Mouse (Mus musculus) liver, embryonic 14.5 days (tissue): ENCODE results near the gene Gzmm. TPM values are rescaled to one million over a fixed set of nuclear protein-coding genes. Genes with fewer than 3 reads are reported as not detected.

Source experiments
- ATAC-seq: fragments of 200-750 bp; cut with Nextera tagmentation; 2 replicates; pipeline ENCODE4 v1.8.0; 2017; ENCODE audit warnings: moderate number of reproducible peaks, mild to moderate bottlenecking, moderate library complexity; ENCODE audit not compliant: insufficient read depth
- DNase-seq, 3 experiments: peaks; one replicate each; pipeline ENCODE4 v3.0.0-alpha.2; 2012 to 2013; ENCODE audit warnings: low read depth in 3 of 3, low spot score in 3 of 3
- H3K27ac ChIP-seq: fragments of 300-500 bp; sonication (generic); 2 replicates; pipeline ENCODE4 v1.5.1; 2014; ENCODE audit warnings: moderate library complexity, mild to moderate bottlenecking, control low read depth, inconsistent platforms
- H3K27me3 ChIP-seq: fragments of 300-500 bp; sonication (generic); 2 replicates; pipeline ENCODE4 v1.6.1; 2014; ENCODE audit warnings: mild to moderate bottlenecking, low read length, moderate library complexity; ENCODE audit not compliant: control insufficient read depth, insufficient read depth
- H3K36me3 ChIP-seq: fragments of 300-500 bp; sonication (generic); replicated peaks from 2 replicates; pipeline ENCODE4 v1.6.1; 2014; ENCODE audit warnings: low read depth; ENCODE audit not compliant: control insufficient read depth, insufficient read depth
- H3K4me1 ChIP-seq, 2 experiments: fragments of 200-500 bp in 1 of 2; fragments of 300-500 bp in 1 of 2; sonication (generic) in 1 of 2; replicated peaks; 2 replicates each; pipeline ENCODE4 v1.6.1; 2012 to 2014; ENCODE audit warnings: antibody characterized with exemption in 1 of 2, inconsistent platforms in 1 of 2, low read length in 1 of 2; ENCODE audit not compliant: control insufficient read depth in 2 of 2, insufficient read depth in 2 of 2
- H3K4me2 ChIP-seq: fragments of 300-500 bp; sonication (generic); 2 replicates; pipeline ENCODE4 v1.6.1; 2014; ENCODE audit warnings: low read depth, mild to moderate bottlenecking, control low read depth, moderate library complexity
- H3K4me3 ChIP-seq, 2 experiments: fragments of 200-500 bp in 1 of 2; fragments of 300-500 bp in 1 of 2; sonication (generic) in 1 of 2; 2 replicates each; pipeline ENCODE4 v1.5.1; 2012 to 2014; ENCODE audit warnings: low read depth in 2 of 2, low read length in 2 of 2, mild to moderate bottlenecking in 2 of 2, control low read depth in 1 of 2, inconsistent platforms in 1 of 2, moderate library complexity in 1 of 2; ENCODE audit not compliant: insufficient read depth in 1 of 2
- H3K9ac ChIP-seq: fragments of 300-500 bp; sonication (generic); replicated peaks from 2 replicates; pipeline ENCODE4 v1.6.1; 2014; ENCODE audit warnings: mild to moderate bottlenecking, control low read depth, moderate library complexity
- H3K9me3 ChIP-seq: fragments of 300-500 bp; sonication (generic); 2 replicates; pipeline ENCODE4 v1.6.1; 2016; ENCODE audit warnings: low read length, mixed read lengths; ENCODE audit not compliant: control insufficient read depth
- CTCF ChIP-seq: IDR thresholded peaks from 2 replicates; pipeline ENCODE4 v1.5.1; 2016; ENCODE audit warnings: antibody characterized with exemption, low read depth, control low read depth
- EP300 ChIP-seq: IDR thresholded peaks from 2 replicates; pipeline ENCODE4 v1.6.1; 2016; ENCODE audit warnings: antibody characterized with exemption, low read depth
- WGBS: fragments of 180-500 bp; shearing (Covaris S2); extraction: QIAGEN DNeasy Blood & Tissue Kit; methylation state at CpG from one replicate; pipeline ENCODE4 v1.1.7; 2014; ENCODE audit not compliant: insufficient replicate concordance; 5-methylcytosine and 5-hydroxymethylcytosine counted together
- polyA plus RNA-seq, 2 experiments: library from polyadenylated mRNA; depleted of rRNA in 1 of 2; stranded (reverse) in 1 of 2; unstranded in 1 of 2; fragments of >200 nt; fragmentation: Nextera tagmentation in 1 of 2; extraction: Ambion mirVana in 1 of 2; gene quantifications; 2 replicates each; pipeline versions ENCODE4 v1.2.1 to v1.2.3; 2012 to 2014

Gene Gzmm
- polyA plus RNA-seq, 2 experiments: 0.13 TPM; not detected in 1

DNA sequence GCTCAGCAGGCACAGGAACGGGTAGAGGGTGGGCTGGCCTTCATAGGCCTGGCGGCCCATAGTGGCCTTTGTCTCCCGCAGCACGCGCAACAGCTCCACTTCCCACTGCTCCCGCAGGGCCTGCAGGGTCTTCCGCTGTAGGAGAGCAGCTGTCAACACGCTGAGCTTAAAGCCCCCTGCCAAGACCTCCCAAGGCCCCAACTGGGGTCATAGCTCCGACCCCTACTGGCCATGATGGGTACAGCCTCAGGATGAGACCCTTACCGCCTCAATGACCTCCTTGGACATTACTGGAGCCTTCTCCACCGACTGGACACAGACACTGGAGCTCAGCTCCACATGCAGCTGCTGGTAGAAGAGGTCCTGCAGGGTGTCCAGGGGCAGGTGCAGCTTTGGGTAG is 52.0 kb downstream of the Gzmm start:
- no peak overlapping the region for H3K4me3 ChIP-seq
- H3K27me3 ChIP-seq: no peaks in the 10 kb centered on the region
- WGBS: 77% methylated on average over 11 of the region's 11 CpGs
- no peak overlapping the region for H3K9ac ChIP-seq
- ATAC-seq (no peak), DNase-seq (no peak)
- no peak overlapping the region for H3K4me2 ChIP-seq
- H3K27ac ChIP-seq: no peak overlapping the region
- peaks cover 5% of the 10 kb centered on the region in 2 experiments; a peak in 3 of 4 replicates for H3K4me1 ChIP-seq
- no peaks in the 10 kb centered on the region for H3K9me3 ChIP-seq
- peaks cover 14% of the 10 kb centered on the region for H3K36me3 ChIP-seq
- no peak for TF ChIP-seq EP300
- peak; percentile 51 for TF ChIP-seq CTCF

DNA sequence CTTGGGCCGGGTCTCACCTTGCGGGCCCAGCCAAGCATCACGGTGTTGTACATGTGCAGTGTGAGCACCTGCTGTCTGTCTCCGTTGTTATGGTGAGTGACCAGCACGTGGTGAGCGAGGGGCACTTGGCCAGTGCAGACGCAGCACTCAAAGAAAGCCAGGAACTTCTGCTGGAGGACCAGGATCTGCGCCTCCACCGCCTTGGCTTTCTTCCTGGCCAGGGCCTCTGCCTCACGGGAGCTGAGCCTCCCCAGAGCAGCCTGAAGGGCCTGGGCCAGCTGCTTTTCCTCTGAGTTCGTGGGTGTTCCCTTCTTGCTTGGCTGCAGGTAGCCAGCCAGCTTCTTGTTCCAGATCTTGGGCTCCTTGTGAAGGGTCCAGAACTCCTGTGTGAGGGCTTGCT is 54.3 kb downstream of the Gzmm start:
- no peak overlapping the region for H3K4me2 ChIP-seq
- H3K9me3 ChIP-seq: no peaks in the 10 kb centered on the region
- no peak for DNase-seq
- no peak for ATAC-seq
- H3K4me1 ChIP-seq: peaks cover 11 to 12% of the 10 kb centered on the region in 2 experiments
- peaks cover 14% of the 10 kb centered on the region for H3K36me3 ChIP-seq
- TF ChIP-seq EP300 (no peak), CTCF (no peak)
- no peak overlapping the region for H3K27ac ChIP-seq
- H3K27me3 ChIP-seq: no peaks in the 10 kb centered on the region
- WGBS: 80% methylated on average over 11 of the region's 11 CpGs
- no peak overlapping the region for H3K9ac ChIP-seq
- H3K4me3 ChIP-seq: no peak overlapping the region

DNA sequence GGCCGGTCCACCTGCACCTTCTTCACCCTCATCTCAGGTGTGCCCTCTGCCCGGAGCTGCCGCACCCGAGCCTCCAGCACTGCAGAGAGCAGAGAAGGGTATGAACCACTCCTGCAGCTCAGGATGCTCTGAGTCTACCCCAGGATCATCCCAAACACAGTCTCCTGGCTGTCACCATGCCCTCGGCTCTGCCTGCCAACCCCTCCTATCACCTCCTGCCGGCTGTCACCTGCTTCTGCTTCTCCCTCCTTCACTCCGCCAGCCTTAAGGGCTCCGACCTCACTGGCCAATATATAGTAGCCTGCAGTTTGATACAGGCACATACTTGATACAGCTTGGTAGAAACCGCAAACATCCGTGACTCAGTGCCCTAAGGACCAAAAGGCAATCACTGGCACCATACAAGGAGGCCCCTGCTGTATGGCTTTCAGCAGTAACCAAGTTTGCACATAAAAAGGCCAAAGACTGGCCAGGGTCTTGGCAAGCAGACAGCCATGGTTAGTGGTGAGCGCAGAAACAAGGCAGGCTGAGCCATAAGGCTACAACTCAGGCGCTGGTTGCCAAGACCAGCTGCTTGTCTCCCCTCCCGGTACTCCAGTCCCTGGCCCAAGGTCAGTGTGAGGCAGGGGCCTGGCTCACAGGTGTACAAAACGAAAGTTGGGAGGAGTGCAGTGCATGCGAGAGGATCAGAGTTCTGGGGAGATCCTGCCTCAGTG is 55.0 kb downstream of the Gzmm start:
- WGBS: 86% methylated on average over 15 of the region's 15 CpGs
- DNase-seq (no peak), ATAC-seq (no peak)
- Histone ChIP-seq H3K27me3 (no peaks in the 10 kb centered on the region), H3K4me2 (no peak overlapping the region), H3K36me3 (peaks cover 14% of the 10 kb centered on the region), H3K27ac (no peak overlapping the region), H3K4me3 (no peak overlapping the region), H3K9me3 (no peaks in the 10 kb centered on the region), H3K4me1 (peaks cover 11 to 12% of the 10 kb centered on the region in 2 experiments), H3K9ac (no peak overlapping the region)
- no peak for TF ChIP-seq CTCF
- no peak for TF ChIP-seq EP300

Other genes starting within 250 kb of the Gzmm start
- not detected in 2 replicates for gene Vmn2r83, start 220.3 kb upstream of the Gzmm start, polyA plus RNA-seq (2012; rRNA removed)
- gene Vmn2r83, start 220.3 kb upstream of the Gzmm start, polyA plus RNA-seq (2014; fragmentation: Nextera tagmentation; extraction: Ambion mirVana): not detected in 2 replicates
- gene Plpp2, start 155.2 kb upstream of the Gzmm start, polyA plus RNA-seq (2012; rRNA removed): 10.0 and 11.3 TPM in 2 replicates
- 19.0 and 20.7 TPM in 2 replicates for gene Plpp2, start 155.2 kb upstream of the Gzmm start, polyA plus RNA-seq (2014; fragmentation: Nextera tagmentation; extraction: Ambion mirVana)
- gene Mier2, start 133.8 kb upstream of the Gzmm start, polyA plus RNA-seq (2012; rRNA removed): 16.4 and 19.6 TPM in 2 replicates
- gene Mier2, start 133.8 kb upstream of the Gzmm start, polyA plus RNA-seq (2014; fragmentation: Nextera tagmentation; extraction: Ambion mirVana): 5.2 and 7.6 TPM in 2 replicates
- not detected in 2 replicates for gene Theg, start 101.7 kb upstream of the Gzmm start, polyA plus RNA-seq (2012; rRNA removed)
- not detected in 2 replicates for gene Theg, start 101.7 kb upstream of the Gzmm start, polyA plus RNA-seq (2014; fragmentation: Nextera tagmentation; extraction: Ambion mirVana)
- 0.01 and 0.03 TPM in 2 replicates for gene C2cd4c, start 75.0 kb upstream of the Gzmm start, polyA plus RNA-seq (2012; rRNA removed)
- not detected in 2 replicates for gene C2cd4c, start 75.0 kb upstream of the Gzmm start, polyA plus RNA-seq (2014; fragmentation: Nextera tagmentation; extraction: Ambion mirVana)
- 0.17 TPM in 2 replicates for gene Shc2, start 51.1 kb upstream of the Gzmm start, polyA plus RNA-seq (2012; rRNA removed)
- 0.05 TPM in 1 of 2 replicates, not detected in the other for gene Shc2, start 51.1 kb upstream of the Gzmm start, polyA plus RNA-seq (2014; fragmentation: Nextera tagmentation; extraction: Ambion mirVana)
- not detected in 2 replicates for gene Odf3l2, start 43.3 kb upstream of the Gzmm start, polyA plus RNA-seq (2012; rRNA removed)
- not detected in 2 replicates for gene Odf3l2, start 43.3 kb upstream of the Gzmm start, polyA plus RNA-seq (2014; fragmentation: Nextera tagmentation; extraction: Ambion mirVana)
- gene Madcam1, start 24.5 kb upstream of the Gzmm start, polyA plus RNA-seq (2012; rRNA removed): 0.05 and 0.10 TPM in 2 replicates
- 0.20 and 0.45 TPM in 2 replicates for gene Madcam1, start 24.5 kb upstream of the Gzmm start, polyA plus RNA-seq (2014; fragmentation: Nextera tagmentation; extraction: Ambion mirVana)
- 14.3 and 18.7 TPM in 2 replicates for gene Tpgs1, start 19.7 kb upstream of the Gzmm start, polyA plus RNA-seq (2012; rRNA removed)
- gene Tpgs1, start 19.7 kb upstream of the Gzmm start, polyA plus RNA-seq (2014; fragmentation: Nextera tagmentation; extraction: Ambion mirVana): 24.5 and 25.7 TPM in 2 replicates
- gene Cdc34, start 6.8 kb upstream of the Gzmm start, polyA plus RNA-seq (2012; rRNA removed): 106 and 127 TPM in 2 replicates
- 115 and 124 TPM in 2 replicates for gene Cdc34, start 6.8 kb upstream of the Gzmm start, polyA plus RNA-seq (2014; fragmentation: Nextera tagmentation; extraction: Ambion mirVana)
- 469 and 579 TPM in 2 replicates for gene Bsg, start 15.5 kb downstream of the Gzmm start, polyA plus RNA-seq (2012; rRNA removed)
- gene Bsg, start 15.5 kb downstream of the Gzmm start, polyA plus RNA-seq (2014; fragmentation: Nextera tagmentation; extraction: Ambion mirVana): 809 and 828 TPM in 2 replicates
- 0.09 and 0.17 TPM in 2 replicates for gene Hcn2, start 27.6 kb downstream of the Gzmm start, polyA plus RNA-seq (2012; rRNA removed)
- not detected in 2 replicates for gene Hcn2, start 27.6 kb downstream of the Gzmm start, polyA plus RNA-seq (2014; fragmentation: Nextera tagmentation; extraction: Ambion mirVana)
- 17.4 and 17.9 TPM in 2 replicates for gene Polrmt, start 57.6 kb downstream of the Gzmm start, polyA plus RNA-seq (2012; rRNA removed)
- gene Polrmt, start 57.6 kb downstream of the Gzmm start, polyA plus RNA-seq (2014; fragmentation: Nextera tagmentation; extraction: Ambion mirVana): 10.1 and 13.3 TPM in 2 replicates
- gene Fgf22, start 66.1 kb downstream of the Gzmm start, polyA plus RNA-seq (2012; rRNA removed): not detected in 2 replicates
- gene Fgf22, start 66.1 kb downstream of the Gzmm start, polyA plus RNA-seq (2014; fragmentation: Nextera tagmentation; extraction: Ambion mirVana): not detected in 2 replicates
- gene Rnf126, start 77.9 kb downstream of the Gzmm start, polyA plus RNA-seq (2012; rRNA removed): 46.4 and 51.3 TPM in 2 replicates
- gene Rnf126, start 77.9 kb downstream of the Gzmm start, polyA plus RNA-seq (2014; fragmentation: Nextera tagmentation; extraction: Ambion mirVana): 27.7 and 33.7 TPM in 2 replicates
- 0.54 and 0.56 TPM in 2 replicates for gene Fstl3, start 88.3 kb downstream of the Gzmm start, polyA plus RNA-seq (2012; rRNA removed)
- gene Fstl3, start 88.3 kb downstream of the Gzmm start, polyA plus RNA-seq (2014; fragmentation: Nextera tagmentation; extraction: Ambion mirVana): 0.18 and 0.23 TPM in 2 replicates
- gene Prss57, start 101.9 kb downstream of the Gzmm start, polyA plus RNA-seq (2012; rRNA removed): 1.6 TPM in 2 replicates
- 3.2 and 4.9 TPM in 2 replicates for gene Prss57, start 101.9 kb downstream of the Gzmm start, polyA plus RNA-seq (2014; fragmentation: Nextera tagmentation; extraction: Ambion mirVana)
- 3.4 and 3.5 TPM in 2 replicates for gene Palm, start 104.6 kb downstream of the Gzmm start, polyA plus RNA-seq (2012; rRNA removed)
- gene Palm, start 104.6 kb downstream of the Gzmm start, polyA plus RNA-seq (2014; fragmentation: Nextera tagmentation; extraction: Ambion mirVana): 4.0 and 4.1 TPM in 2 replicates
- 0.13 and 0.18 TPM in 2 replicates for gene Misp, start 132.0 kb downstream of the Gzmm start, polyA plus RNA-seq (2012; rRNA removed)
- gene Misp, start 132.0 kb downstream of the Gzmm start, polyA plus RNA-seq (2014; fragmentation: Nextera tagmentation; extraction: Ambion mirVana): 0.41 TPM in 1 of 2 replicates, not detected in the other
- 118 and 126 TPM in 2 replicates for gene Ptbp1, start 165.4 kb downstream of the Gzmm start, polyA plus RNA-seq (2012; rRNA removed)
- gene Ptbp1, start 165.4 kb downstream of the Gzmm start, polyA plus RNA-seq (2014; fragmentation: Nextera tagmentation; extraction: Ambion mirVana): 84.5 and 99.8 TPM in 2 replicates
- 133 and 152 TPM in 2 replicates for gene Prtn3, start 185.5 kb downstream of the Gzmm start, polyA plus RNA-seq (2012; rRNA removed)
- 86.8 and 132 TPM in 2 replicates for gene Prtn3, start 185.5 kb downstream of the Gzmm start, polyA plus RNA-seq (2014; fragmentation: Nextera tagmentation; extraction: Ambion mirVana)
- 6.7 and 7.0 TPM in 2 replicates for gene Plppr3, start 185.6 kb downstream of the Gzmm start, polyA plus RNA-seq (2012; rRNA removed)
- 2.8 and 3.0 TPM in 2 replicates for gene Plppr3, start 185.6 kb downstream of the Gzmm start, polyA plus RNA-seq (2014; fragmentation: Nextera tagmentation; extraction: Ambion mirVana)
- 52.2 and 61.9 TPM in 2 replicates for gene Elane, start 197.2 kb downstream of the Gzmm start, polyA plus RNA-seq (2012; rRNA removed)
- gene Elane, start 197.2 kb downstream of the Gzmm start, polyA plus RNA-seq (2014; fragmentation: Nextera tagmentation; extraction: Ambion mirVana): 116 and 151 TPM in 2 replicates
- gene Cfd, start 201.8 kb downstream of the Gzmm start, polyA plus RNA-seq (2012; rRNA removed): 0.14 and 0.29 TPM in 2 replicates
- not detected in 2 replicates for gene Cfd, start 201.8 kb downstream of the Gzmm start, polyA plus RNA-seq (2014; fragmentation: Nextera tagmentation; extraction: Ambion mirVana)
- gene Med16, start 219.9 kb downstream of the Gzmm start, polyA plus RNA-seq (2012; rRNA removed): 13.3 and 14.3 TPM in 2 replicates
- 10.0 and 12.0 TPM in 2 replicates for gene Med16, start 219.9 kb downstream of the Gzmm start, polyA plus RNA-seq (2014; fragmentation: Nextera tagmentation; extraction: Ambion mirVana)
- gene Gm26602, start 221.8 kb downstream of the Gzmm start, polyA plus RNA-seq (2012; rRNA removed): not detected in 2 replicates
- not detected in 2 replicates for gene Gm26602, start 221.8 kb downstream of the Gzmm start, polyA plus RNA-seq (2014; fragmentation: Nextera tagmentation; extraction: Ambion mirVana)
- gene Kiss1r, start 228.0 kb downstream of the Gzmm start, polyA plus RNA-seq (2012; rRNA removed): 0.17 and 0.30 TPM in 2 replicates
- 0.11 TPM in 1 of 2 replicates, not detected in the other for gene Kiss1r, start 228.0 kb downstream of the Gzmm start, polyA plus RNA-seq (2014; fragmentation: Nextera tagmentation; extraction: Ambion mirVana)
- gene R3hdm4, start 232.2 kb downstream of the Gzmm start, polyA plus RNA-seq (2012; rRNA removed): 34.7 and 41.4 TPM in 2 replicates
- gene R3hdm4, start 232.2 kb downstream of the Gzmm start, polyA plus RNA-seq (2014; fragmentation: Nextera tagmentation; extraction: Ambion mirVana): 38.5 and 46.0 TPM in 2 replicates
- 5.5 and 6.4 TPM in 2 replicates for gene Arid3a, start 238.0 kb downstream of the Gzmm start, polyA plus RNA-seq (2012; rRNA removed)
- gene Arid3a, start 238.0 kb downstream of the Gzmm start, polyA plus RNA-seq (2014; fragmentation: Nextera tagmentation; extraction: Ambion mirVana): 3.4 and 3.9 TPM in 2 replicates